In genomic region chr10:25395236-25395886, GRCm38 (mm10) we compare ENCODE assay signal across 14 mouse cellular contexts. TPM values are rescaled to one million over a fixed set of nuclear protein-coding genes. Genes with fewer than 3 reads are reported as not detected.
A peak's percentile ranks its signal among the peaks of the same experiment; 100 is the strongest.
DNase-seq lines count a peak whose midpoint lies in the region; ATAC-seq and TF ChIP-seq lines count a peak whose summit lies in the region.
"Had no signal": no experiment of that assay in that cellular context is flagged by ENCODE, and none has a peak within 500 bp of the region (broad histone marks: within the 10 kb centered on the region; RNA-seq: fewer than 3 reads in every experiment).

No protein-coding gene starts in this region.

- H3K4me2 ChIP-seq in intestine, postnatal 0 days (replicated peaks; ENCODE audit: low read depth), result no peak overlapping the region
- H3K4me2 ChIP-seq in intestine, embryonic 15.5 days (replicated peaks), result no peak overlapping the region
- no peak overlapping the region for H3K4me2 ChIP-seq in lung, postnatal 0 days (replicated peaks; ENCODE audit: low read depth, low read length)
- H3K4me2 ChIP-seq in hindbrain, embryonic 14.5 days (replicated peaks), result no peak overlapping the region
- H3K4me2 ChIP-seq: heart, embryonic 13.5 days; limb, embryonic 13.5 days; neural tube, embryonic 13.5 days had no signal

- H3K27ac ChIP-seq in intestine, postnatal 0 days (ENCODE audit: low read depth, low read length), result no peak overlapping the region
- no peak overlapping the region for H3K27ac ChIP-seq in intestine, embryonic 15.5 days
- no peak overlapping the region for H3K27ac ChIP-seq in lung, postnatal 0 days (ENCODE audit: low read length)
- no peak overlapping the region for H3K27ac ChIP-seq in hindbrain, embryonic 14.5 days
- H3K27ac ChIP-seq: heart, embryonic 13.5 days; limb, embryonic 13.5 days; neural tube, embryonic 13.5 days had no signal

- peak; percentile 9 to 20 for DNase-seq in B cell, adult 2 months
- peak; percentile 51 for DNase-seq in adrenal gland, postnatal 14 days
- DNase-seq in lung, postnatal 0 days (ENCODE audit: low spot score), result peak; percentile 51
- DNase-seq in hindbrain, embryonic 14.5 days (ENCODE audit: low spot score), result no peak
- no peak for DNase-seq in embryo, embryonic 10.5 days (ENCODE audit: low spot score)
- no peak for DNase-seq in cerebellum, adult 11-12 months
- DNase-seq: cerebellum, postnatal 25 days; midbrain, embryonic 14.5 days; right cerebral cortex, postnatal 25 days had no signal

- H3K9me3 ChIP-seq in intestine, postnatal 0 days (ENCODE audit: control insufficient read depth), result no peaks in the 10 kb centered on the region
- no peaks in the 10 kb centered on the region for H3K9me3 ChIP-seq in intestine, embryonic 15.5 days
- H3K9me3 ChIP-seq in lung, postnatal 0 days (ENCODE audit: low read length), result no peaks in the 10 kb centered on the region
- no peaks in the 10 kb centered on the region for H3K9me3 ChIP-seq in hindbrain, embryonic 14.5 days (ENCODE audit: control insufficient read depth, low read length)
- H3K9me3 ChIP-seq: heart, embryonic 13.5 days; limb, embryonic 13.5 days; neural tube, embryonic 13.5 days had no signal

- 78% methylated on average over 5 of the region's 5 CpGs for WGBS in intestine, postnatal 0 days
- WGBS in intestine, embryonic 15.5 days, result 81% methylated on average over 5 of the region's 5 CpGs
- WGBS in lung, postnatal 0 days, result 67% methylated on average over 5 of the region's 5 CpGs
- WGBS in hindbrain, embryonic 14.5 days, result 79% methylated on average over 5 of the region's 5 CpGs

- ATAC-seq in intestine, postnatal 0 days, result no peak
- no peak for ATAC-seq in intestine, embryonic 15.5 days
- peak; percentile 56 for ATAC-seq in lung, postnatal 0 days
- no peak for ATAC-seq in hindbrain, embryonic 14.5 days (ENCODE audit: low FRiP score)

- H3K36me3 ChIP-seq in intestine, postnatal 0 days (ENCODE audit: control insufficient read depth, insufficient read depth), result no peaks in the 10 kb centered on the region
- no peaks in the 10 kb centered on the region for H3K36me3 ChIP-seq in intestine, embryonic 15.5 days
- H3K36me3 ChIP-seq in lung, postnatal 0 days (ENCODE audit: insufficient read depth, low read length), result no peaks in the 10 kb centered on the region
- H3K36me3 ChIP-seq in hindbrain, embryonic 14.5 days (replicated peaks; ENCODE audit: control insufficient read depth, insufficient read depth), result no peaks in the 10 kb centered on the region
- H3K36me3 ChIP-seq: heart, embryonic 13.5 days; limb, embryonic 13.5 days; neural tube, embryonic 13.5 days had no signal

- no peak overlapping the region for H3K9ac ChIP-seq in intestine, postnatal 0 days (ENCODE audit: low read depth, low read length)
- H3K9ac ChIP-seq in intestine, embryonic 15.5 days, result no peak overlapping the region
- H3K9ac ChIP-seq in lung, postnatal 0 days (replicated peaks; ENCODE audit: low read depth), result no peak overlapping the region
- H3K9ac ChIP-seq in hindbrain, embryonic 14.5 days, result no peak overlapping the region
- H3K9ac ChIP-seq: heart, embryonic 13.5 days; limb, embryonic 13.5 days; neural tube, embryonic 13.5 days had no signal

- no peak overlapping the region for H3K4me3 ChIP-seq in intestine, postnatal 0 days (ENCODE audit: low read depth, low read length)
- no peak overlapping the region for H3K4me3 ChIP-seq in intestine, embryonic 15.5 days (replicated peaks)
- H3K4me3 ChIP-seq in lung, postnatal 0 days (ENCODE audit: low read depth, low read length), result no peak overlapping the region
- no peak overlapping the region for H3K4me3 ChIP-seq in hindbrain, embryonic 14.5 days (replicated peaks; ENCODE audit: low read length)
- H3K4me3 ChIP-seq: heart, embryonic 13.5 days; limb, embryonic 13.5 days; neural tube, embryonic 13.5 days had no signal

- H3K27me3 ChIP-seq in intestine, postnatal 0 days (replicated peaks; ENCODE audit: control insufficient read depth, insufficient read depth, low read length), result no peaks in the 10 kb centered on the region
- H3K27me3 ChIP-seq in intestine, embryonic 15.5 days (replicated peaks), result no peaks in the 10 kb centered on the region
- H3K27me3 ChIP-seq in lung, postnatal 0 days (replicated peaks; ENCODE audit: insufficient read depth, low read length), result no peaks in the 10 kb centered on the region
- no peaks in the 10 kb centered on the region for H3K27me3 ChIP-seq in hindbrain, embryonic 14.5 days (ENCODE audit: control insufficient read depth, insufficient read depth, low read length)
- H3K27me3 ChIP-seq: heart, embryonic 13.5 days; limb, embryonic 13.5 days; neural tube, embryonic 13.5 days had no signal

- H3K4me1 ChIP-seq in intestine, postnatal 0 days (replicated peaks; ENCODE audit: control insufficient read depth, insufficient read depth, low read length), result peaks cover 6% of the 10 kb centered on the region; the same call in 1 of the 2 replicates
- no peaks in the 10 kb centered on the region for H3K4me1 ChIP-seq in intestine, embryonic 15.5 days (replicated peaks)
- H3K4me1 ChIP-seq in lung, postnatal 0 days (ENCODE audit: insufficient read depth, low read depth, low read length), result peaks cover 3% of the 10 kb centered on the region; the same call in 1 of the 2 replicates
- H3K4me1 ChIP-seq in hindbrain, embryonic 14.5 days (replicated peaks; ENCODE audit: control insufficient read depth, insufficient read depth, low read length), result no peaks in the 10 kb centered on the region

- peak; percentile 27; the same call in 1 of the 2 replicates for TF ChIP-seq CTCF in intestine, postnatal 0 days (IDR thresholded peaks at IDR 0.05; ENCODE audit: low read depth)
- peak; percentile 25 for TF ChIP-seq CTCF in lung, postnatal 0 days (IDR thresholded peaks at IDR 0.05)

- TF ChIP-seq EP300 in lung, postnatal 0 days (IDR thresholded peaks at IDR 0.05), result peak; percentile 49; the same call in 1 of the 2 replicates

RNA-seq across cellular contexts. Expression of gene Epb41l2, which starts 35.8 kb away (rescaled TPM):
- polyA plus RNA-seq in intestine, postnatal 0 days (2015; fragmentation: Nextera tagmentation; extraction: Ambion mirVana), result 13.8 and 14.7 TPM in 2 replicates
- polyA plus RNA-seq in intestine, embryonic 15.5 days (2015; fragmentation: Nextera tagmentation; extraction: Ambion mirVana), result 40.1 and 42.1 TPM in 2 replicates
- 94.9 and 106 TPM in 2 replicates for total RNA-seq in adrenal gland, postnatal 14 days (2021)
- 48.2 and 54.2 TPM in 2 replicates for polyA plus RNA-seq in lung, postnatal 0 days (2015; fragmentation: Nextera tagmentation; extraction: Ambion mirVana)
- 31.0 and 32.6 TPM in 2 replicates for polyA plus RNA-seq in hindbrain, embryonic 14.5 days (2014; fragmentation: Nextera tagmentation; extraction: Ambion mirVana)

Comparison
In these comparisons a context has a peak if more than half of its experiments do, and no peak if none do; other contexts are left out.
1. DNase-seq: peak in B cell, adult 2 months (2 of 2), adrenal gland, postnatal 14 days (single experiment) and lung, postnatal 0 days (single experiment); none in hindbrain, embryonic 14.5 days (single experiment), embryo, embryonic 10.5 days (single experiment) and cerebellum, adult 11-12 months (single experiment).